Mouse (Mus musculus) stomach, postnatal 0 days (tissue): ENCODE results near the gene Coch. TPM values are rescaled to one million over a fixed set of nuclear protein-coding genes. Genes with fewer than 3 reads are reported as not detected.
"Not testable (repeated sequence)": the region's sequence is repeated elsewhere in the genome, so short reads cannot be mapped to it uniquely, and the experiment has no call there.

ENCODE experiments used
- ATAC-seq: fragments of 200-750 bp; cut with Nextera tagmentation; 2 replicates; pipeline ENCODE4 v1.8.0; 2017; ENCODE audit not compliant: low FRiP score, low TSS enrichment
- DNase-seq: peaks from one replicate; pipeline ENCODE4 v3.0.0-alpha.2; 2016; ENCODE audit warnings: low spot score
- H3K27ac ChIP-seq: fragments of 300-500 bp; sonication (generic); replicated peaks from 2 replicates; pipeline ENCODE4 v1.5.1; 2014; ENCODE audit warnings: mild to moderate bottlenecking, control low read depth
- H3K27me3 ChIP-seq: fragments of 300-500 bp; sonication (generic); 2 replicates; pipeline ENCODE4 v1.6.1; 2014; ENCODE audit warnings: low read length; ENCODE audit not compliant: control insufficient read depth, insufficient read depth
- H3K36me3 ChIP-seq: fragments of 300-500 bp; sonication (generic); 2 replicates; pipeline ENCODE4 v1.6.1; 2014; ENCODE audit warnings: low read length, mixed read lengths; ENCODE audit not compliant: control insufficient read depth, insufficient read depth
- H3K4me1 ChIP-seq: fragments of 300-500 bp; sonication (generic); replicated peaks from 2 replicates; pipeline ENCODE4 v1.6.1; 2014; ENCODE audit warnings: antibody characterized with exemption; ENCODE audit not compliant: control insufficient read depth, insufficient read depth
- H3K4me2 ChIP-seq: fragments of 300-500 bp; sonication (generic); replicated peaks from 2 replicates; pipeline ENCODE4 v1.6.1; 2014; ENCODE audit warnings: low read depth, mild to moderate bottlenecking, control low read depth, moderate library complexity
- H3K4me3 ChIP-seq: fragments of 300-500 bp; sonication (generic); 2 replicates; pipeline ENCODE4 v1.5.1; 2014; ENCODE audit warnings: low read depth, low read length, control low read depth
- H3K9ac ChIP-seq: fragments of 300-500 bp; sonication (generic); 2 replicates; pipeline ENCODE4 v1.6.1; 2014; ENCODE audit warnings: mild to moderate bottlenecking, low read length, control low read depth, mixed read lengths
- H3K9me3 ChIP-seq: fragments of 300-500 bp; sonication (generic); 2 replicates; pipeline ENCODE4 v1.6.1; 2016; ENCODE audit warnings: low read length; ENCODE audit not compliant: control insufficient read depth
- CTCF ChIP-seq: IDR thresholded peaks from 2 replicates; pipeline ENCODE4 v1.5.1; 2016; ENCODE audit warnings: antibody characterized with exemption, low read depth, mild to moderate bottlenecking, moderate library complexity
- EP300 ChIP-seq: optimal IDR thresholded peaks from 2 replicates; pipeline ENCODE3; 2016; ENCODE audit warnings: antibody characterized with exemption
- WGBS: fragments of 180-500 bp; shearing (Covaris S2); extraction: QIAGEN DNeasy Blood & Tissue Kit; methylation state at CpG from one replicate; pipeline ENCODE4 v1.1.7; 2014; 5-methylcytosine and 5-hydroxymethylcytosine counted together
- polyA plus RNA-seq: library from polyadenylated mRNA; unstranded; fragments of >200 nt; fragmentation: Nextera tagmentation; extraction: Ambion mirVana; gene quantifications from 2 replicates; pipeline ENCODE4 v1.2.1, GENCODE M21; 2015

The Coch gene
- polyA plus RNA-seq, 1 experiment from 2014 or later: 0.61 TPM

GRCm38 (mm10) chr12:51569944-51570343, 23.2 kb upstream of the Coch start:
- no peaks in the 10 kb centered on the region for H3K27me3 ChIP-seq
- TF ChIP-seq EP300: no peak
- TF ChIP-seq CTCF: peak; percentile 25; the same call in 1 of the 2 replicates
- no peaks in the 10 kb centered on the region for H3K9me3 ChIP-seq
- no peak overlapping the region for H3K4me2 ChIP-seq
- H3K36me3 ChIP-seq: no peaks in the 10 kb centered on the region
- H3K4me3 ChIP-seq: no peak overlapping the region
- ATAC-seq: no peak
- 68% methylated on average over 7 of the region's 7 CpGs for WGBS
- no peak overlapping the region for H3K9ac ChIP-seq
- H3K27ac ChIP-seq: no peak overlapping the region
- no peaks in the 10 kb centered on the region for H3K4me1 ChIP-seq
- no peak for DNase-seq

- no peak overlapping the region for H3K4me3 ChIP-seq
- ATAC-seq (no peak), DNase-seq (no peak)
- H3K4me1 ChIP-seq: no peaks in the 10 kb centered on the region
- H3K27me3 ChIP-seq: no peaks in the 10 kb centered on the region
- TF ChIP-seq EP300 (no peak), CTCF (no peak)
- no peaks in the 10 kb centered on the region for H3K9me3 ChIP-seq
- H3K4me2 ChIP-seq: no peak overlapping the region
- 67% methylated on average over 4 of the region's 4 CpGs for WGBS
- no peak overlapping the region for H3K9ac ChIP-seq
- no peak overlapping the region for H3K27ac ChIP-seq
- no peaks in the 10 kb centered on the region for H3K36me3 ChIP-seq
These were observed 20.5 kb upstream of the Coch start for GRCm38 (mm10) chr12:51572651-51573050.

GRCm38 (mm10) chr12:51577816-51578215, 15.3 kb upstream of the Coch start:
- H3K4me3 ChIP-seq, H3K27ac ChIP-seq, ATAC-seq, H3K9ac ChIP-seq, H3K4me1 ChIP-seq, DNase-seq, H3K9me3 ChIP-seq, H3K4me2 ChIP-seq, H3K36me3 ChIP-seq, H3K27me3 ChIP-seq: not testable (repeated sequence)
- WGBS: 93% methylated on average over 2 of the region's 2 CpGs

GRCm38 (mm10) chr12:51589263-51589662, 3.9 kb upstream of the Coch start:
- 86% methylated on average over 5 of the region's 5 CpGs for WGBS
- Histone ChIP-seq H3K9ac (no peak overlapping the region), H3K4me3 (no peak overlapping the region), H3K4me2 (no peak overlapping the region), H3K27me3 (peaks cover 7% of the 10 kb centered on the region; the same call in 1 of the 2 replicates), H3K27ac (no peak overlapping the region), H3K36me3 (no peaks in the 10 kb centered on the region), H3K4me1 (peaks cover 8% of the 10 kb centered on the region; the same call in 1 of the 2 replicates), H3K9me3 (no peaks in the 10 kb centered on the region)
- no peak for DNase-seq
- TF ChIP-seq EP300: no peak
- TF ChIP-seq CTCF: no peak
- ATAC-seq: no peak

- H3K36me3 ChIP-seq: no peaks in the 10 kb centered on the region
- H3K4me1 ChIP-seq: peaks cover 9% of the 10 kb centered on the region; the same call in 1 of the 2 replicates
- no peak for ATAC-seq
- H3K9me3 ChIP-seq: no peaks in the 10 kb centered on the region
- H3K4me3 ChIP-seq: no peak overlapping the region
- WGBS: 67% methylated on average over 8 of the region's 8 CpGs
- TF ChIP-seq EP300: no peak
- no peak for TF ChIP-seq CTCF
- no peak overlapping the region for H3K27ac ChIP-seq
- no peak for DNase-seq
- H3K9ac ChIP-seq: no peak overlapping the region
- H3K4me2 ChIP-seq: no peak overlapping the region
- H3K27me3 ChIP-seq: peaks cover 8% of the 10 kb centered on the region; the same call in 1 of the 2 replicates
These were observed 1.2 kb upstream of the Coch start for GRCm38 (mm10) chr12:51591921-51592320.

- Histone ChIP-seq H3K36me3 (no peaks in the 10 kb centered on the region), H3K27ac (no peak overlapping the region)
- WGBS: 1% methylated on average over 16 of the region's 21 CpGs
These were observed 283 bp upstream of the Coch start for GRCm38 (mm10) chr12:51592888-51593228.

More at GRCm38 (mm10) chr12:51592888-51593228, 283 bp upstream of the Coch start:
- Histone ChIP-seq H3K4me3 (peak overlapping the region; percentile 57), H3K9me3 (no peaks in the 10 kb centered on the region), H3K9ac (peak overlapping the region; percentile 23; the same call in 1 of the 2 replicates), H3K27me3 (peaks cover 8% of the 10 kb centered on the region; the same call in 1 of the 2 replicates), H3K4me2 (peak overlapping the region; percentile 98), H3K4me1 (peaks cover 9% of the 10 kb centered on the region; the same call in 1 of the 2 replicates)
- DNase-seq (no peak), ATAC-seq (peak; percentile 21; the same call in 1 of the 2 replicates)
- TF ChIP-seq CTCF: no peak
- no peak for TF ChIP-seq EP300
